Mouse (Mus musculus) kidney, postnatal 0 days (tissue): ENCODE results near the gene Vil1. TPM values are rescaled to one million over a fixed set of nuclear protein-coding genes. Genes with fewer than 3 reads are reported as not detected.
A peak's percentile ranks its signal among the peaks of the same experiment; 100 is the strongest.

Experiments
- ATAC-seq: fragments of 200-750 bp; cut with Nextera tagmentation; replicated peaks from 2 replicates; pipeline ENCODE4 v1.8.0; 2017; ENCODE audit warnings: low read depth, moderate number of reproducible peaks, moderate TSS enrichment, moderate library complexity; ENCODE audit not compliant: low FRiP score
- DNase-seq: peaks from one replicate; pipeline ENCODE4 v3.0.0-alpha.2; 2016; ENCODE audit warnings: low spot score
- H3K27ac ChIP-seq: fragments of 300-500 bp; sonication (generic); 2 replicates; pipeline ENCODE4 v1.5.1; 2014; ENCODE audit warnings: mild to moderate bottlenecking
- H3K27me3 ChIP-seq: fragments of 300-500 bp; sonication (generic); 2 replicates; pipeline ENCODE4 v1.6.1; 2014; ENCODE audit warnings: low read length, mixed read lengths; ENCODE audit not compliant: insufficient read depth
- H3K36me3 ChIP-seq: fragments of 300-500 bp; sonication (generic); 2 replicates; pipeline ENCODE4 v1.6.1; 2014; ENCODE audit warnings: low read length, mixed read lengths; ENCODE audit not compliant: insufficient read depth
- H3K4me1 ChIP-seq: fragments of 300-500 bp; sonication (generic); replicated peaks from 2 replicates; pipeline ENCODE4 v1.6.1; 2014; ENCODE audit warnings: antibody characterized with exemption, low read length, mixed read lengths; ENCODE audit not compliant: insufficient read depth
- H3K4me2 ChIP-seq: fragments of 300-500 bp; sonication (generic); 2 replicates; pipeline ENCODE4 v1.6.1; 2014; ENCODE audit warnings: mild to moderate bottlenecking, low read length, moderate library complexity, mixed read lengths
- H3K4me3 ChIP-seq: fragments of 300-500 bp; sonication (generic); replicated peaks from 2 replicates; pipeline ENCODE4 v1.5.1; 2014; ENCODE audit warnings: low read depth, low read length
- H3K9ac ChIP-seq: fragments of 300-500 bp; sonication (generic); 2 replicates; pipeline ENCODE4 v1.6.1; 2014; ENCODE audit warnings: low read depth, low read length
- H3K9me3 ChIP-seq: fragments of 300-500 bp; sonication (generic); replicated peaks from 2 replicates; pipeline ENCODE4 v1.6.1; 2016; ENCODE audit warnings: low read length, inconsistent platforms, mixed read lengths
- CTCF ChIP-seq: IDR thresholded peaks from 2 replicates; pipeline ENCODE4 v1.5.1; 2016; ENCODE audit warnings: antibody characterized with exemption, low read depth, mild to moderate bottlenecking, moderate library complexity
- WGBS: fragments of 180-500 bp; shearing (Covaris S2); extraction: QIAGEN DNeasy Blood & Tissue Kit; methylation state at CpG from one replicate; pipeline ENCODE4 v1.1.7; 2014; 5-methylcytosine and 5-hydroxymethylcytosine counted together
- polyA plus RNA-seq: library from polyadenylated mRNA; unstranded; fragments of >200 nt; fragmentation: Nextera tagmentation; extraction: Ambion mirVana; gene quantifications from 2 replicates; pipeline ENCODE4 v1.2.1, GENCODE M21; 2015

Gene Vil1
- polyA plus RNA-seq, 1 experiment from 2014 or later, result 17.0 TPM

DNA sequence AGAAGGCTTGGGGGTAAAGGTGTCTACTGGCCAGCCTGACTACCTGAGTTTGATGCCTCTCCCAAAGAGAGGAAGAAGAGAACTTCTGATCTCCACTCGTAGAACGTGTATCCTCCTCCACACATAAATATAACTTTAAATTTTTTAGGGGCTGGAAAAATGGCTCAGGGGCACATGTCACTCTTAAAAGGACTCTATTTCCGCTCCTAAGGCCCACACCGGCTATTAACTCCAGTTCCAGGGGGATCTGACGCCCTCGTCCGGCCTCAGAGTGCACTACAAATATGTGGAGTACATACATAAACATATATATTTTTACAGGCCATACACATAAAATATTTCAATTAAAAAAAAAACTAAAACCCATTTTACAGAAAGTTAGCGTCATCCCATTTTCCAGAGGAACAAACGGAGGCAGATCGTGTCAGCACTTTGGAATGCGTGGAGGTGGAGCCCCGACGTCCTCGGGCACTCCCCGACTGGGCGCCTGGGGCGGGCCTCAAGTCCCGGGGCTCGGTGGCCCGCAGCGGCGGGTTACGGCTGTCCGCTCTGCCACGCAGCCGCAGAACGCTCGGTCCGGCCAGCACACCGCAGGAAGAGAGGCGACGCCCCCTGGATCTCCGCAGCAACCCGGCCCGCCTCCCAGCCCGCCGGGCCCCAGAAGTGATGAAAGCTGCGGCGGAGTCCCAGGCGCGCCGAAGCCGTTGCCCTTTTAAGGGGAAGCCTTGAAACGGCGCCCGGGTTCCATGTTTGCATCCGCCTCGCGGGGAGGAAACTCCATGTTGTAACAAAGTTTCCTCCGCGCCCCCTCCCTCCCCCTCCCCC lies 18.0 kb upstream of the Vil1 start, which contains the start of gene Ctdsp1:
Ctdsp1 (plus strand) TSS at position 586 of the 825 bp plus-strand sequence.
- Histone ChIP-seq H3K9ac (peak within 1 kb of the TSS; percentile 100), H3K4me2 (peak within 1 kb of the TSS; percentile 93), H3K27ac (peak within 1 kb of the TSS; percentile 100), H3K36me3 (peaks cover 15% of the 10 kb centered on the region), H3K27me3 (no peaks in the 10 kb centered on the region), H3K4me1 (peaks cover 29% of the 10 kb centered on the region), H3K9me3 (no peaks in the 10 kb centered on the region), H3K4me3 (peak within 1 kb of the TSS; percentile 93)
- 3% methylated on average over 49 of the region's 51 CpGs for WGBS
- peak; percentile 81 for ATAC-seq
- TF ChIP-seq CTCF, result peak; percentile 36; the same call in 1 of the 2 replicates
- peak; percentile 99 for DNase-seq

DNA sequence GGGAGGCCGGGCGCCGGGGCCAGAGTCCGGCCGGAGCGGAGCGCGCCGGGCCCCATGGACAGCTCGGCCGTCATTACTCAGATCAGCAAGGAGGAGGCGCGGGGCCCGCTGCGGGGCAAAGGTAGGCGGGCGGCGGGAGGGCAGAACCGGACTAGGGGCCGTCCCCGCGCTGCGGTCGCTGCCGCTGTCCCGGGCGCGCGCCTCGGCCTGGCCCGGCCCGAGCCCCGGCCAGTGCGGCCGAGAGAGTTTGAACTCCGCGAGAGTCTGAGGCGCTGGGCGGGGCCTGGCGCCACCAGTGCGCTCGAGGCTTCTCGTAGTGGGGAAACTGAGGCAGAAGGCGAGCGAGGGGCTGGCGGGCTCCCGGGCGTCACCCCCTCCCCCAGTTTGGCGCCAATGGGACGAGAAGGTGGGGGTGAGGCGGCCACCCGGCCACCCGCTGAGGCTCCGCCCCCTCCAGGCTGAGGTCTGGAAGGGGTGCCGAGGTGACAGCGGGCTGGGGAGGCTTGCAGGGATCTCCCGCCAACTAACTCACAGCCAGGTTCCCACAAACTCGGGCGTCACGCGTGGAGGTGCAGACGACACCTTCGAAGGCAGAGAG lies 17.2 kb upstream of the Vil1 start:
- 1% methylated on average over 62 of the region's 63 CpGs for WGBS
- Histone ChIP-seq H3K36me3 (peaks cover 15% of the 10 kb centered on the region), H3K9ac (peak overlapping the region; percentile 100), H3K27ac (peak overlapping the region; percentile 100), H3K9me3 (no peaks in the 10 kb centered on the region), H3K4me1 (peaks cover 29% of the 10 kb centered on the region), H3K27me3 (no peaks in the 10 kb centered on the region), H3K4me3 (peak overlapping the region; percentile 93), H3K4me2 (peak overlapping the region; percentile 93)
- DNase-seq (peak; percentile 73), ATAC-seq (peak; percentile 44)
- no peak for TF ChIP-seq CTCF

DNA sequence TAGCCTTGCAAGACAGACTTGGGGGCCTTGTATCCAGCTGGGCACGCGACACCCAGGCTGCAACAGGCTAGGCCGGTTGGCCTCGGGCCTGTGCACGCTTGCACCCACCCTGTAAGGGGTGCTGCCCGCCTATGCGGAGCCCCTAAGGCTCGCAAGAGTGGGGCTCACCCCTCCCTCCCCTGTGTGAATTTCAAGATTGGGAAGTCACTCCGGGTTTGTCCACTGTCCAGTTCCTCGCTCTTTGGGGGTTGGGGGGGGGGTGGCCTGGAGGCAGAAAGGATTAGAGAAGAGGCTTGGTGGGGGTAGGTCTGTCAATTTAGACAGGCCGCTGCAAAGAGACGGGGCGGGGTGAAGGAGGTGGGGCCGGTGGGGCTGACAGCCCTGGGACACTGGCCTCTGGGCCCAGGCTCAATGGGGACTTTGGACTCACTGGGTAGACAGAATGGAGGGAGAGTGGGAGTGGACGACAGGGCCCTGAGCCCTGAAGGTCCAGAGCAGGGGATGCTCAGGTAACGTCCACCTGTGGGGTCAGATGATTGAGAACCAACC lies 16.7 kb upstream of the Vil1 start:
- Histone ChIP-seq H3K27me3 (no peaks in the 10 kb centered on the region), H3K4me2 (peak overlapping the region; percentile 93), H3K4me3 (peak overlapping the region; percentile 93), H3K27ac (peak overlapping the region; percentile 100), H3K4me1 (peaks cover 26% of the 10 kb centered on the region), H3K9me3 (no peaks in the 10 kb centered on the region), H3K9ac (peak overlapping the region; percentile 100), H3K36me3 (peaks cover 15% of the 10 kb centered on the region)
- peak; percentile 52 for DNase-seq
- WGBS, result 1% methylated on average over 16 of the region's 16 CpGs
- ATAC-seq, result no peak
- no peak for TF ChIP-seq CTCF

GRCm38 (mm10) chr1:74393010-74393409 lies 16.2 kb upstream of the Vil1 start:
- peak; percentile 22; the same call in 1 of the 2 replicates for TF ChIP-seq CTCF
- Histone ChIP-seq H3K36me3 (peaks cover 15% of the 10 kb centered on the region), H3K4me3 (peak overlapping the region; percentile 93), H3K9ac (peak overlapping the region; percentile 100), H3K4me2 (peak overlapping the region; percentile 93), H3K4me1 (peaks cover 23% of the 10 kb centered on the region), H3K27me3 (no peaks in the 10 kb centered on the region), H3K27ac (peak overlapping the region; percentile 100), H3K9me3 (no peaks in the 10 kb centered on the region)
- ATAC-seq (no peak), DNase-seq (no peak)
- 26% methylated on average over 7 of the region's 7 CpGs for WGBS

DNA sequence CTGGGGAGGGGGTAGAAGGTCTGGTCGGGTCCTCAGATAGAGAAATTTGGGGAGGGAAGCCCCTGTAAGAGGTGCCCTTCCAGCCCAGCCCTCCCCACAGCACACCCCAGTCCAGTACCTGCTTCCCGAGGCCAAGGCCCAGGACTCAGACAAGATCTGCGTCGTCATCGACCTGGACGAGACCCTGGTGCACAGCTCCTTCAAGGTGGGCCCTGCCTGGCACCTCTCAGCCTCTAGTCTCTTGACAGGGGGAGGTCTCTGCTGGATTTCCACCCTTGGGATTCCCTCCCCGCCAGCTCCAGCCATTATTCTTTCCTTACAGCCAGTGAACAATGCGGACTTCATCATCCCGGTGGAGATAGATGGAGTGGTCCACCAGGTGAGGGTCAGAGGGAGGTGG lies 15.5 kb upstream of the Vil1 start:
- H3K36me3 ChIP-seq, result peaks cover 15% of the 10 kb centered on the region
- no peak for DNase-seq
- no peak overlapping the region for H3K4me2 ChIP-seq
- no peak overlapping the region for H3K4me3 ChIP-seq
- no peaks in the 10 kb centered on the region for H3K9me3 ChIP-seq
- no peak for ATAC-seq
- H3K27ac ChIP-seq, result peak overlapping the region; percentile 19; the same call in 1 of the 2 replicates
- no peak overlapping the region for H3K9ac ChIP-seq
- no peaks in the 10 kb centered on the region for H3K27me3 ChIP-seq
- no peak for TF ChIP-seq CTCF
- peaks cover 23% of the 10 kb centered on the region for H3K4me1 ChIP-seq
- WGBS, result 86% methylated on average over 9 of the region's 9 CpGs

- H3K27me3 ChIP-seq, result no peaks in the 10 kb centered on the region
- no peak overlapping the region for H3K9ac ChIP-seq
- H3K4me1 ChIP-seq, result peaks cover 23% of the 10 kb centered on the region
- peak overlapping the region; percentile 19; the same call in 1 of the 2 replicates for H3K27ac ChIP-seq
- peaks cover 15% of the 10 kb centered on the region for H3K36me3 ChIP-seq
- no peak overlapping the region for H3K4me2 ChIP-seq
- ATAC-seq (no peak), DNase-seq (no peak)
- whole genome bisulfite sequencing, result 90% methylated on average over 9 of the region's 9 CpGs
- H3K4me3 ChIP-seq, result no peak overlapping the region
- no peaks in the 10 kb centered on the region for H3K9me3 ChIP-seq
- TF ChIP-seq CTCF, result no peak
Measured at GRCm38 (mm10) chr1:74394311-74394710, 14.9 kb upstream of the Vil1 start.
